Mouse (Mus musculus) testis, adult 2 months (tissue): ENCODE results near the gene Acvr2b. TPM values are rescaled to one million over a fixed set of nuclear protein-coding genes. Genes with fewer than 3 reads are reported as not detected.
A peak's percentile ranks its signal among the peaks of the same experiment; 100 is the strongest.

Experiments used
- H3K27ac ChIP-seq: fragments of 200-500 bp; 2 replicates; pipeline ENCODE4 v1.5.1; 2012; ENCODE audit warnings: low read depth, low read length; ENCODE audit not compliant: control insufficient read depth, insufficient read depth
- H3K27me3 ChIP-seq: fragments of 200-500 bp; 2 replicates; pipeline ENCODE4 v1.6.1; 2012; ENCODE audit warnings: mild to moderate bottlenecking, low read length, moderate library complexity; ENCODE audit not compliant: control insufficient read depth, insufficient read depth
- H3K36me3 ChIP-seq: fragments of 200-500 bp; 2 replicates; pipeline ENCODE4 v1.6.1; 2012; ENCODE audit warnings: mild to moderate bottlenecking, low read length; ENCODE audit not compliant: control insufficient read depth, insufficient read depth
- H3K4me1 ChIP-seq: fragments of 200-500 bp; 2 replicates; pipeline ENCODE4 v1.6.1; 2012; ENCODE audit warnings: low read length; ENCODE audit not compliant: control insufficient read depth, insufficient read depth
- H3K4me3 ChIP-seq: fragments of 200-500 bp; 2 replicates; pipeline ENCODE4 v1.5.1; 2012; ENCODE audit warnings: low read depth, mild to moderate bottlenecking, low read length, moderate library complexity, mixed read lengths; ENCODE audit not compliant: control insufficient read depth
- CTCF ChIP-seq: fragments of 200-500 bp; IDR thresholded peaks from 2 replicates; pipeline ENCODE4 v1.5.1; 2012; ENCODE audit warnings: low read depth, mild to moderate bottlenecking, inconsistent platforms, low read length, moderate library complexity; ENCODE audit not compliant: control insufficient read depth, insufficient read depth, insufficient replicate concordance
- POLR2A ChIP-seq: fragments of 200-500 bp; IDR thresholded peaks from 2 replicates; pipeline ENCODE4 v1.6.1; 2012; ENCODE audit warnings: low read depth, mild to moderate bottlenecking, inconsistent platforms, low read length, moderate library complexity; ENCODE audit not compliant: control insufficient read depth
- polyA plus RNA-seq: library from polyadenylated mRNA; depleted of rRNA; stranded (reverse); fragments of >200 nt; gene quantifications from 2 replicates; pipeline ENCODE4 v1.2.3, GENCODE M21; 2012

Gene Acvr2b
- polyA plus RNA-seq, 1 experiment: 2.3 TPM

DNA sequence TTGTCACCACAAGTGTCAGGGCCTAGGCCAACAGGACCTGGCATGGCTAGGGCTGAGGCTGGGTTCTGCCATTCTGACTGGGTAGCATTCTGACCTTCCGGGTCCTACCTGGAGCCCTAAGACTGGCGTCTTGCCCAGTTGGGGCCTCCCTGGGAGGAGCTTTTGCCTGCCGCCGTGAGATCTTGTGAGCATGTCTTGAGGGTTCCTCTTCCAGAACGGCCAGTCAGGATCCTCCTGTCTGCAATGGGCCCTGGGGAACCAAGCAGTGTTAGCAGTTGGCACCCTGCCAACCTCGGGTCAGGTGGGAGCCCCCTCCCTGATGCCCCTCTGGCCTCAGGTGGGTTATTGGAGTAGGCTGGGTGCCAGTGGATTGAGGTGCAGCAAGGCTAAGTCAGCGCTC is 24.6 kb downstream of the Acvr2b start:
- Histone ChIP-seq H3K36me3 (no peaks in the 10 kb centered on the region), H3K27ac (no peak overlapping the region), H3K27me3 (no peaks in the 10 kb centered on the region), H3K4me3 (no peak overlapping the region), H3K4me1 (no peaks in the 10 kb centered on the region)
- no peak for TF ChIP-seq CTCF
- TF ChIP-seq POLR2A: no peak

DNA sequence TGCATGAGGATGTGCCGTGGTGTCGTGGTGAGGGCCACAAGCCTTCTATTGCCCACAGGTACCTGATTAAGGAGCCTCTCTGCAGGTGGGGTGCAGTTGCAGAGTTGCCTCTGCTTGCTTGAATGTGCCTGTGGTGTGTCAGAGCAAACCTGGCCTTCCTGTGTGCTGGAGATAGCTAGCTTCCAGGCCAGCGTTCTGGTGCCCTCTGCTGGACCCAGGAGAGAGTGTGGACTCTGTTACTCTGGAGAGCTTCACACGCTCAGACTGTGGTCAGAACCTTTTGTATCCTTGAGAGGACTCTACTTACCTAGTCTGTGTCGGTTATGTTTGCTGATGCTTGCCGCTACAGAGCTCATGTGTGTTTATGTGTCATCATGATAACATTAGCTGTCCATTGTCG is 28.4 kb downstream of the Acvr2b start:
- no peaks in the 10 kb centered on the region for H3K4me1 ChIP-seq
- H3K27me3 ChIP-seq: no peaks in the 10 kb centered on the region
- H3K4me3 ChIP-seq: no peak overlapping the region
- TF ChIP-seq CTCF (peak; percentile 74; the same call in 1 of the 2 replicates), POLR2A (no peak)
- no peaks in the 10 kb centered on the region for H3K36me3 ChIP-seq
- H3K27ac ChIP-seq: no peak overlapping the region

DNA sequence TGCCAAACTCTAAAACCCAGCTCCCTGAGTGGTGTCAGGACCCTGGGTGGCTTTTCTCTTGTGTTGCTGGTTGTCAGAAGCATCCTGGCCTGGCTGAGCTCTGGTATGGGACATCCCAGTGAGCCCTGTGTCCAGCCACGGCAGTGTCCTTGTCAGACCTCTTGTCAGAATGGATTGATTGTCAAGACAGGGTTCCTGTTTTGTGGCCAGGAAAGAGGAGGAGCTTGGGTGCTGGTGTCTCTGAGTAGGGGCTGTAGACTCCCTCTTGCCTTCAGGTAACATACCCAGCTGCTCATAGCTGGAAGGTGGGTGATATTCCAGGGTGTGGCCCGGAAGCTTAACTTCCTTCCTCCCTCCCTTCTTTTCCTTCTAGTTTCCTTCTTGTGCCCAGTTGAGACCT is 33.9 kb downstream of the Acvr2b start:
- Histone ChIP-seq H3K4me3 (no peak overlapping the region), H3K4me1 (no peaks in the 10 kb centered on the region), H3K27ac (no peak overlapping the region), H3K36me3 (no peaks in the 10 kb centered on the region), H3K27me3 (no peaks in the 10 kb centered on the region)
- TF ChIP-seq POLR2A (no peak), CTCF (no peak)

- Histone ChIP-seq H3K4me1 (no peaks in the 10 kb centered on the region), H3K4me3 (no peak overlapping the region), H3K27ac (no peak overlapping the region), H3K27me3 (no peaks in the 10 kb centered on the region), H3K36me3 (no peaks in the 10 kb centered on the region)
- TF ChIP-seq CTCF: no peak
- no peak for TF ChIP-seq POLR2A
These were observed 36.1 kb downstream of the Acvr2b start for GRCm38 (mm10) chr9:119438065-119438464.

DNA sequence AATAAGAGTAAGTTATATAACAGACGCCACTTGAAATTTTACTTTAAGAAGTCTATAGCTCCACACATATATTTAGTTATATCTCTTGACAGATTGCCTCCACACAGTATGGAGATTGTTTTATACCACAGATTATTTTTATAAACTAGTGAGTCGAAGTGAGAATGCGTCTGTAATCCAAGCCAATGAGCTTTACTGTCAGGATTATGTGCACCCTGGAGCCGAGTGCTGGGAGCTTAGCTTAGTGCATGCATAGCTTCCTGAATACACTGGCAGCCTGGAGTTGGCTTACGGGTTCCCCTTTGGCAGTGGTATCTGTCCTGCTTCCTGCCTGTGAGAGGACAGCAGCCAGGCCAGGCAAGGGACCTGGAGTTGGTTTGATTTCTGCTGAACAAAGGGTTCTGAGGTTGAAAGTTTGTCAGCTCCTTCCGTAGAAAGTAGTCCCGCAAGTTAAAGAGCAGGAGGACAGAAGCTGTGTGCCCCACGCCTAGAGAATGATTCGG is 36.6 kb downstream of the Acvr2b start:
- Histone ChIP-seq H3K36me3 (no peaks in the 10 kb centered on the region), H3K4me3 (no peak overlapping the region), H3K27me3 (no peaks in the 10 kb centered on the region), H3K27ac (no peak overlapping the region), H3K4me1 (no peaks in the 10 kb centered on the region)
- no peak for TF ChIP-seq POLR2A
- no peak for TF ChIP-seq CTCF

- Histone ChIP-seq H3K36me3 (0 out of 2 replicates have a peak, but pooled peaks cover 1% of the 10 kb centered on the region), H3K27me3 (no peaks in the 10 kb centered on the region), H3K4me1 (peaks cover 8% of the 10 kb centered on the region), H3K27ac (peak within 1 kb of the TSS; percentile 68), H3K4me3 (peak within 1 kb of the TSS; percentile 94)
- TF ChIP-seq CTCF (peak; percentile 78; the same call in 1 of the 2 replicates), POLR2A (peak; percentile 77)
These were observed 43.0 kb downstream of the Acvr2b start, which contains the start of gene Exog for GRCm38 (mm10) chr9:119444738-119445429. Gene Exog, plus strand, starts transcription at chr9:119444943.

DNA sequence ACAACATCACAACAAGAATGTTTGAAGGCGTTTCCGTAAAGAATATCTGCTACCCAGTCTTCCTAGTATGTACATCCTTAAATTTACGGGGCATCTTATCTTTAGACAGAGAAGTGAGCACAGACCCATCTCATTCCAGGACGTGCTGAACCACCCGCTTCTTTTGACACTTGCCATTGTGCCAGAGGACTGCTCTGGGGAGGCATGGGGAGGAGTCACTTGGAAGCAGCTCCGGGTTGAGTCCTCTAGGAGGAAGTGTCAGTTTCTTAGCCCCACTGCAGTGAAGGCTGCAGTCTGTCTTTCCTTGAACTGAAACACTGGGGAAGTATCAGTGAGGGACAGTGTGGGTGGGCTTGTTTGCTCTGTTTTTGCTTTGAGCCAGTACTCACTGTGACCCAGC is 43.8 kb downstream of the Acvr2b start:
- Histone ChIP-seq H3K27ac (no peak overlapping the region), H3K4me3 (peak overlapping the region; percentile 34), H3K4me1 (peaks cover 8% of the 10 kb centered on the region), H3K27me3 (no peaks in the 10 kb centered on the region), H3K36me3 (0 out of 2 replicates have a peak, but pooled peaks cover 2% of the 10 kb centered on the region)
- TF ChIP-seq CTCF (no peak), POLR2A (no peak)
